24 mouse cellular contexts compared by ENCODE assay signal in genomic region chr3:84860669-84861068, GRCm38 (mm10).
"Had no signal": no experiment of that assay in that cellular context is flagged by ENCODE, and none has a peak within 500 bp of the region (broad histone marks: within the 10 kb centered on the region; RNA-seq: fewer than 3 reads in every experiment).

No protein-coding gene starts in this region.

- H3K4me3 ChIP-seq: left cerebral cortex, adult 2 months; limb, embryonic 12.5 days; limb, embryonic 15.5 days; megakaryocyte, embryonic 14.5 days; midbrain, embryonic 10.5 days; midbrain, embryonic 13.5 days; myocyte; neural tube, embryonic 13.5 days had no signal

- H3K36me3 ChIP-seq: limb, embryonic 12.5 days; limb, embryonic 15.5 days; midbrain, embryonic 10.5 days; midbrain, embryonic 13.5 days; neural tube, embryonic 13.5 days had no signal

- DNase-seq: kidney, adult 18-20 months; layer of hippocampus, postnatal 36 days; left cerebral cortex, postnatal 4 days; lung, embryonic 14.5 days; lung, postnatal 36 days; retina, postnatal 1 day; right cerebral cortex, postnatal 14 days; right cerebral cortex, postnatal 4 days; thymus, adult 18-20 months; thymus, postnatal 36 days had no signal

- H3K9me3 ChIP-seq: limb, embryonic 12.5 days; limb, embryonic 15.5 days; megakaryocyte, embryonic 14.5 days; midbrain, embryonic 10.5 days; midbrain, embryonic 13.5 days; neural tube, embryonic 13.5 days had no signal

- H3K9ac ChIP-seq: limb, embryonic 12.5 days; limb, embryonic 15.5 days; lung, embryonic 14.5 days; midbrain, embryonic 13.5 days; neural tube, embryonic 13.5 days had no signal

- ATAC-seq: hindbrain, postnatal 0 days; inflammation-experienced regulatory T-cells, adult 6 months; intestine, embryonic 16.5 days; lung, postnatal 0 days; midbrain, embryonic 13.5 days; midbrain, embryonic 16.5 days had no signal

- H3K27ac ChIP-seq: hindbrain, postnatal 0 days; kidney, postnatal 0 days; left cerebral cortex, adult 2 months; limb, embryonic 12.5 days; limb, embryonic 15.5 days; midbrain, embryonic 10.5 days; midbrain, embryonic 13.5 days; neural tube, embryonic 13.5 days had no signal

- H3K4me2 ChIP-seq: limb, embryonic 12.5 days; limb, embryonic 15.5 days; lung, embryonic 14.5 days; midbrain, embryonic 13.5 days; neural tube, embryonic 13.5 days had no signal

- H3K4me1 ChIP-seq: limb, embryonic 12.5 days; limb, embryonic 15.5 days; midbrain, embryonic 10.5 days; midbrain, embryonic 13.5 days; neural tube, embryonic 13.5 days had no signal

- H3K27me3 ChIP-seq: limb, embryonic 12.5 days; limb, embryonic 15.5 days; megakaryocyte, embryonic 14.5 days; midbrain, embryonic 13.5 days; neural tube, embryonic 13.5 days had no signal
